Mouse (Mus musculus) frontal cortex, adult 2 months (tissue): ENCODE data around the gene Wif1. TPM values are rescaled to one million over a fixed set of nuclear protein-coding genes. Genes with fewer than 3 reads are reported as not detected.
A peak's percentile ranks its signal among the peaks of the same experiment; 100 is the strongest.

Experiments used
- DNase-seq, 2 experiments: peaks; one replicate each; pipeline ENCODE4 v3.0.0; 2022; ENCODE audit warnings: low spot score in 1 of 2; ENCODE audit errors: extremely low spot score in 1 of 2
- polyA plus RNA-seq: library from polyadenylated mRNA; depleted of rRNA; stranded (reverse); fragments of >200 nt; gene quantifications from 2 replicates; pipeline ENCODE4 v1.2.3, GENCODE M21; 2012; rRNA removed

The Wif1 gene
- polyA plus RNA-seq: 2.2 and 3.1 TPM in 2 replicates

GRCm38 (mm10) chr10:121033826-121034568 is at the start of gene Wif1:
Wif1 (plus strand) TSS chr10:121033960.
- DNase-seq: peak in 1 of 2 experiments; percentile 65

- DNase-seq: no peak
Observed at GRCm38 (mm10) chr10:121002135-121002534, 31.6 kb upstream of the Wif1 start.

- DNase-seq: no peak
Observed at GRCm38 (mm10) chr10:121011496-121011895, 22.3 kb upstream of the Wif1 start.

- no peak for DNase-seq
Observed at GRCm38 (mm10) chr10:121016291-121016690, 17.5 kb upstream of the Wif1 start.

- DNase-seq: no peak
Observed at GRCm38 (mm10) chr10:121016711-121017503, 16.9 kb upstream of the Wif1 start.

GRCm38 (mm10) chr10:121022951-121023350 is 10.8 kb upstream of the Wif1 start:
- no peak for DNase-seq

GRCm38 (mm10) chr10:121031802-121032201 is 2.0 kb upstream of the Wif1 start:
- peak in 1 of 2 experiments; percentile 65 for DNase-seq

- peak in 1 of 2 experiments; percentile 49 for DNase-seq
Observed at GRCm38 (mm10) chr10:121033128-121033791, 500 bp upstream of the Wif1 start.

GRCm38 (mm10) chr10:121034569-121034947 is 798 bp downstream of the Wif1 start:
- no peak for DNase-seq

- DNase-seq: no peak
Observed at GRCm38 (mm10) chr10:121038556-121039284, 5.0 kb downstream of the Wif1 start.

GRCm38 (mm10) chr10:121040911-121041310 is 7.2 kb downstream of the Wif1 start:
- DNase-seq: no peak

GRCm38 (mm10) chr10:121047440-121047839 is 13.7 kb downstream of the Wif1 start:
- DNase-seq: no peak

GRCm38 (mm10) chr10:121052076-121052475 is 18.3 kb downstream of the Wif1 start:
- DNase-seq: no peak

GRCm38 (mm10) chr10:121055452-121056188 is 21.9 kb downstream of the Wif1 start:
- peak in 1 of 2 experiments; percentile 41 for DNase-seq

GRCm38 (mm10) chr10:121056823-121057222 is 23.1 kb downstream of the Wif1 start:
- DNase-seq: no peak

GRCm38 (mm10) chr10:121059043-121060003 is 25.6 kb downstream of the Wif1 start:
- no peak for DNase-seq

- DNase-seq: no peak
Observed at GRCm38 (mm10) chr10:121061336-121061835, 27.6 kb downstream of the Wif1 start.

- DNase-seq: no peak
Observed at GRCm38 (mm10) chr10:121062704-121063103, 28.9 kb downstream of the Wif1 start.
